Mouse (Mus musculus): ENCODE measurements around the gene Arhgef15.

GRCm38 (mm10) chr11:68933885-68934507 is 23.3 kb downstream of the Arhgef15 start:
- TF ChIP-seq CTCF (IDR thresholded peaks at IDR 0.05; ENCODE audit: low read depth) (no peak), EP300 (IDR thresholded peaks at IDR 0.05; ENCODE audit: low read depth) (no peak)

Measured in liver, postnatal 0 days (tissue).